Mouse (Mus musculus) yolk sac, embryonic 10.5 days (tissue): ENCODE measurements around the gene Nacc2.

Source experiments
- DNase-seq: peaks from one replicate; pipeline ENCODE4 v3.0.0-alpha.2; 2017; ENCODE audit warnings: low spot score

Nacc2 gene

GRCm38 (mm10) chr2:26139034-26139544 is 16.1 kb upstream of the Nacc2 start:
- DNase-seq, result no peak

DNA sequence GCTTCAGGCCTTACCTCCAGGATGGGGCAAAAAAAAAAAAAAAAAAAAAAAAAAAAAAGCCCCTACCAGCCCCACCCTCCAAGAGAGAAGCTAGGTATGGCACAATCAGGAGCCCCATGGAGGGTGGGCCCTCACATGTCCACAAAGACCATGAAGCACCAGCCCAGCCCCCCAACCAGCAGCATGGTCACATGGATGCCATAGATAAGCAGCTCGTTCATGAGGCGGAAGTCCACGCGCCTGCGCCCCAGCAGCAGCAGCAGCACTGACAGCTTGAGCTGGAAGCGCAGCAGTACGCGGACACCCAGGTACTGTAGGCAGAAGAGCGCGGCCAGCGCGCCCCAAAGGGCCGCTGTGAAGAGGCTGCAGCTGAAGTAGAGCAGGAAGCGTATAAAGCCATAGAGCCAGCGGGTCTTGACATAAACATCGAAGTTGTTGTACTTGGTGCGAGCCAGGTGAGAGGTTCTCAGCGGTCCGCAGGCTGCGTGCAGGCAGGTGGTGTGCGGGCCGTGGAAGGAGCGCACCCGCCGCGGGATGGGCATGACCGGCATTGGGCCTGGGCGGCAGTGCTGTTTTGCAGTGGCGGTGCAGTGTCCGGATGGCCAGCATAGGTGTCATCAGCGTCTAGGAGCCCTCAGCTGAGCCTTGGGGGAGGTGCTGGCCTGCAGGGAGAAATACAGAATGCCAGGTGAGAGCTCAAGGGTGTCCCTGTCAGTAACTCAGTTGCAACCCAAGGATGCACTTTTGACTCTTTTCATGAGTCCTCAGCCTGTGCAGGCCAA is 15.4 kb upstream of the Nacc2 start:
- DNase-seq, result peak; percentile 66

GRCm38 (mm10) chr2:26134591-26134990 is 11.6 kb upstream of the Nacc2 start:
- DNase-seq, result no peak

DNA sequence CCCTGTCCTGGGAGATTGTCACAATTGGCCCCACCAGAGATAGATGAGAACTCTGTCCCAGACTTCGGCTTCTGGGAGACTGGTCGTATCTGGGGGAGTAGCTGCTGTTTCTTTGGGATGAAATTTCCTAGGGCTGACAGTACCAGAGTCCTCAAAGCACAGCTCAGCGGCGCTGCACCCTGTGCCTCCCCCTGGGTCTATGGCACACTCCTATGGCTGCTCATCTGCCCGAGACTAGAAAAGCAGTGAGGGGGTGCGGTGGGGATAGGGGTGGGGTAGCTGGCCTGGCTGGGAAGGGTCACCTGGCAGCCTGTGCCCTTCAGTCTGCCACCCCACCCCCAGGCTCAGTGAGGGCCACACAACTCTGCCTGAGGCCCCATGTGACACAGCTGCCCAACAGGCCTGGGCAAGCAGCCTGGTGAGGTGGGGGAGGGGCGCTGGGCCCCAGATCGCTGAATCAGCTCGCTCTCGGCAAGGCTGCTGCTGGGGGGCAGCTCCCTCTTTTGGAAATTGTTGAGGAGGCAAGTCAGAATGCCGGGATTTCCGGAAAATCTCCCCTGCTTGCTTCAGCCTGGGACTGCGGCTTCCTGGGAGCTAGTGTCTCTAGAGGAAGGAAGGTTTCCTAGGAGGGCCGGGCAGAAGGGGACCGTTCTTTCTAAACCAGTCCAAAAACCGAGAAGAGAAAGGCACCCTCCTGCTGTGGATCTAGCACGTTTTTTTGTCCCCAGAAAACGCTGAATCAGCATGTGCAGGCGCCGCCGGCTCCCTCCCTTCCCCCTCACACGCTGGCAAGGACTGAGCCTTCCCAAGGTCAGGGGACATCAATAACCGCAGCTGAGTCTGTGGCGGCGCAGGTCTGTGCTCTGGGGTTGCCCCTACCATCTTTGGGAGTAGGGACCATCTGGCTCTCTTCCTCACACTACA is 9.9 kb upstream of the Nacc2 start:
- DNase-seq, result peak; percentile 76

DNA sequence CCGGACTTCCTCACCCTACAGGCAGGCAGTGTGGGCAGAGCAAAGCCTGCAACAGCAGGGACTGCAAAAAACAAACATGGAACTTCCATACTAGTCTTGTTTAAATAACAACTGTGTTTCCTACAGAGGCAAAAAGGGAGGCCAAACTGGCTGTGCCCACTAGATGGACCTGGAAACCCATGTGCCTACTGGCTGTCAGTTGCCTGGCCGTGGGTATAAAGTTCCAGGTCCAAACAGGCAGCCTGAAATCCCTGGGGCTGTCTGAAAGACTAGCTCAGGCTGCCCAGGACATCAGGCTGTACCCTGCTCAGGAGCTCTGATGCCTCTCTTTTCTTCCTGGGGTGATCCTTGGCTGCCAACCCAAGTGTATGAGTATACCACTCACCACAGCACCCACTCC is 8.3 kb upstream of the Nacc2 start:
- DNase-seq, result no peak

GRCm38 (mm10) chr2:26129962-26130361 is 6.9 kb upstream of the Nacc2 start:
- no peak for DNase-seq

DNA sequence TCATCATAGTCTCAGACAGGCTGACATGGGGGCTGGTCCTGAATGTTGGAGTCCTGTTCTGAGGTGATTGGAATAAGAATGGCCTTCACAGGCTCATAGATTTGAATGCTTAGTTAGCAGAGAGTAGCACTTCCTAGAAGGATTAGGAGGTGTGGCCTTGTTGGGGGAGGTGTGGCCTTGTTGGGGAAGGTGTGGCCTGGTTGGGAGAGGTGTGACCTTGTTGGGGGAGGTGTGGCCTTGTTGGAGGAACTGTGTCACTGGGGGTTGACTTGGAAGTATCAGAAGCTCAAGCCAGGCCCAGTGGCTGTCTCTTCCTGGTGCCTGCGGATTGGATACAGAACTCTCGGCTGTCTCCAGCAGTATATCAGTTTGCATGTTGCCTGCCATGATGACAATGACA is 6.3 kb upstream of the Nacc2 start:
- DNase-seq, result no peak

GRCm38 (mm10) chr2:26122171-26123078 is 595 bp downstream of the Nacc2 start:
- peak; percentile 52 for DNase-seq

GRCm38 (mm10) chr2:26121541-26122083 is 1.4 kb downstream of the Nacc2 start:
- no peak for DNase-seq

GRCm38 (mm10) chr2:26119626-26120025 is 3.4 kb downstream of the Nacc2 start:
- DNase-seq, result no peak

DNA sequence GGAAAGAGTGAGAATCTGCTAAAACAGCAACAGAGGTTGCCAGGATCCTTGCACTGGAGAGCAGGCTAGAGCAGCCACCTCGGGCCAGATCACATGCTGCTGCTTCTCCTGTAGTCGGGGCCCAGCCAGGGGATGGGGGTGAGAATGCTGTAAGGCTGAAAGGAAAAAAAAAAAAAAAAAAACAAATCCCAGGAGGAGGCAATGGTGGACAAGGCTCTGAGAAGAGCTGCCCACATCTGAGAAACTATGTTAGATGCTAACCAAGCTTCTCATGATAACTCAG is 3.8 kb downstream of the Nacc2 start:
- DNase-seq, result no peak

DNA sequence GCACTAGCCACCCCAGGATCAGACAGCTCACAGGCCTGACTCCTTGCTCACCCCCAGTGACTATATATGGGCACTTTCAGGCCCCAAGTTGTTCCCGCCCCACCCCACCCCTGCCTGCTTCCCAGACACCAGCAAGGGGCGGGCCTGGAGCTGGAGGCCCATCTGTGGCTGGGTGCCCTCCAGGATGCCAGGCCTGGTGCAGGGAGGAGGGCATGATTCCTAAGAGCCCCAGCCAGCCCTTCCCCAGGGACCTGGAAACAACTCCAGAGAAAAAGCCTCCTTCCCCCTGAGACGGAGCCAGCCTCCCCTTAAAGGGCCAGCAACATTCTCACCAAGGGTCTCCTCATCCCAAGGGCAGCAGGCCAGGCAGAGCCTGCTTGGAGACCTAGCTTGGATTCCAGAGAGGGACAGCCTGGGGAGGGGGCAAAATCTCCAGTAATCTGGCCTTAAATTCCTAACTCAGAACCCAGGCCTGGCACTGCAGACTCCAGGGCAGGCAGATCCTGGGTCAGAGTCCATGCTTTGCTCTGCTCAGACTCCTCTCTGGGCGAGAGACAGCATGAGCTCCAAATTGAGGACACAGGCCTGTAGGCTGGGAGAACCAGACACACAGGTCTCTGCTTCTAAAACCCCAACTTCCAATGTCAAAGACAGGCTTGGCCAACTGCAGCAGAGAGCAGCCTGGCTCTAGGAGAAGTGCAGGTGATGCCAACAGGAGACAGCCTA is 4.3 kb downstream of the Nacc2 start:
- peak; percentile 8 for DNase-seq

- no peak for DNase-seq
Measured at GRCm38 (mm10) chr2:26117580-26117979, 5.4 kb downstream of the Nacc2 start.

GRCm38 (mm10) chr2:26116550-26116949 is 6.5 kb downstream of the Nacc2 start:
- DNase-seq, result no peak

DNA sequence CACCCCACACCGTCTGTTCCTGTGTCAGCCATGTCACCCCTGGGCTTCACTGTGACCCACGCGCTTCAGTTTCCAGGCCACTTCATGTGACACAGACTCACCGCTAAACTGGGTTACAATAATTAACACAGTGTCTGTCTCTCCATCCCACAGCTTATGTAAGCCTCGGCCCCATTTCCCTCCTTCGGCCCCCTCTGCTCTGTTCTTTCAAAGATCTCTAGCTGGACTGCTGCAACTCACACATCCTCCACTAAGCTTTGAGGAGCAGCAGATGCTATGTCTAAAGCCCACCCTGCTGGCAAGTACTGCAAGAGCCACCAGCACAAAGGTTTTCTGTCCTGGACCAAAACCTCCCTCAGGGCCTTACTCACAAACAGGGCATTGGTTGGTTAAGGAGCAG is 7.8 kb downstream of the Nacc2 start:
- DNase-seq, result no peak

- DNase-seq, result no peak
Measured at GRCm38 (mm10) chr2:26108237-26108636, 14.8 kb downstream of the Nacc2 start.

- no peak for DNase-seq
Measured at GRCm38 (mm10) chr2:26107011-26107410, 16.0 kb downstream of the Nacc2 start.

- DNase-seq, result no peak
Measured at GRCm38 (mm10) chr2:26106233-26106632, 16.8 kb downstream of the Nacc2 start.

DNA sequence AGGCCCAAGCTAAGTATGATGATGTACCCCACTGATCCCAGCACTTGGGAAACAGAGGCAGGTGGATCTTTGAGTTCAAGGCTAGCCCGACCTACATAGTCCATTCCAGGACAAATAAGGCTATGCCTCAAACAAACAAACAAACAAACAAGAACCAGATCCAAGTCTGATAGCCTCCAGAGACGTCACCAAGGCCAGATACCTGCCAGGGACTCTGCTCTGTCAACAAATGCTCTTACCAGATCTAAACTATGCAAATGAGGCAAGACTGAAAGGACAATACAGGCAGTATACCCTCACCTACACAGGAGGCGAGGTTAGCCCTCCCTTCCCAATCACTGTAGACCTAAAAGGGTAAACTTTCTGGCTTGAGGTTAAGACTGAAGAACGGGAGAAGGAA is 22.7 kb downstream of the Nacc2 start:
- no peak for DNase-seq

DNA sequence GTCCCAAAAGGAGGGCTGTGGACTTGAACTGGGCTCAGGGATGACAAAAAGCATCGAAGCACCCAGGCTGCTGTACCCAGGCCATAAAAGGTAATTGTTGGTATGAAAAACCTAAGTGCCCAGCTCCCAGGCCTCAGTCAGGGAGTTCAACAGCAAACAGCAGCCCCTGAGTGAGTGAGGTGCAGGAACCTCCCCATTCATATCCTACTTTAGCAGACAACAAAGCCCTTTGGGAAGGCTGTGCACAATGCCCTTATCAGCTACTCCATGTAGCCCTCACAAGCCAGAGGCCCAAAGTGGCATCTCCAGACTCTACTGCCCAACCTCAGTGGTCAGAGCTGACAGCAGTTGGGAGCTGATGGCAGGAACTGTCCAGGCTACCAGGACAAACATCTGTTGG is 23.2 kb downstream of the Nacc2 start:
- DNase-seq, result no peak

DNA sequence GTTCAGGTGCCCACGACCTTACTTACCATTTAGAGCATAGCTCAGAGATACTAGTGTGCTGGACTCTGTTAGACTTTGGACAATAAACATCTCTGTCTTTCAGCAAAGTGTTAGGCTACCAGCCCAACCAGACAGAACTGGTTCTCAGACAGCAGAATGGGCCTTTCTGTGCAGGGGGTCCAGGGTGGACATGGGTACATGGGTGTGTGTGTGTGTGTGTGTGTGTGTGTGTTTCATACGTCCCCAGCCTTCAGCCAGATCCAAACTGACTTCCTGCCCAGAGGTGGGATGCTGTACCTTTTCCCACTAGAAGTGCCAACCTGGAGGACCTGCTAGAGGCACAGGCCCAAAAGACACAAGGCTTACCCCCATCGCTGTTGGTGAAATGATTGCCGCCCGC is 23.8 kb downstream of the Nacc2 start:
- DNase-seq, result peak; percentile 19
